Mouse (Mus musculus) myocyte (in vitro differentiated cells): ENCODE data around the gene Il25.
A peak's percentile ranks its signal among the peaks of the same experiment; 100 is the strongest.

Experiments
- E2F4 ChIP-seq: IDR thresholded peaks from one replicate; pipeline ENCODE4 v1.6.1; 2011; ENCODE audit warnings: mild to moderate bottlenecking, control low read depth, moderate library complexity; ENCODE audit not compliant: insufficient read depth
- MAX ChIP-seq: IDR thresholded peaks from one replicate; pipeline ENCODE4 v1.6.1; 2011; ENCODE audit warnings: low read depth, mild to moderate bottlenecking, control low read depth
- MYOD1 ChIP-seq, 3 experiments: IDR thresholded peaks; one replicate each; pipeline ENCODE4 v1.6.1; 2011; ENCODE audit warnings: control low read depth in 2 of 3, low read depth in 2 of 3, mild to moderate bottlenecking in 2 of 3, moderate library complexity in 1 of 3; ENCODE audit not compliant: insufficient read length in 2 of 3, control insufficient read depth in 1 of 3
- MYOG ChIP-seq, 3 experiments: IDR thresholded peaks; one replicate each; pipeline ENCODE4 v1.6.1; 2011; ENCODE audit warnings: control low read depth in 2 of 3, low read depth in 2 of 3, mild to moderate bottlenecking in 2 of 3; ENCODE audit not compliant: insufficient read length in 2 of 3, control insufficient read depth in 1 of 3, insufficient read depth in 1 of 3
- POLR2A ChIP-seq: IDR thresholded peaks from one replicate; pipeline ENCODE4 v1.6.1; 2011; ENCODE audit warnings: low read depth, mild to moderate bottlenecking, control low read depth, moderate library complexity; ENCODE audit not compliant: insufficient read length
- POLR2AphosphoS2 ChIP-seq: IDR thresholded peaks from one replicate; pipeline ENCODE4 v1.6.1; 2011; ENCODE audit warnings: low read depth, control low read depth; ENCODE audit not compliant: insufficient read length
- TCF12 ChIP-seq: IDR thresholded peaks from one replicate; pipeline ENCODE4 v1.6.1; 2011; ENCODE audit warnings: mild to moderate bottlenecking, control low read depth; ENCODE audit not compliant: poor library complexity, insufficient read depth, severe bottlenecking
- USF1 ChIP-seq: IDR thresholded peaks from one replicate; pipeline ENCODE4 v1.6.1; 2011; ENCODE audit warnings: low read depth, mild to moderate bottlenecking, control low read depth, moderate library complexity

DNA sequence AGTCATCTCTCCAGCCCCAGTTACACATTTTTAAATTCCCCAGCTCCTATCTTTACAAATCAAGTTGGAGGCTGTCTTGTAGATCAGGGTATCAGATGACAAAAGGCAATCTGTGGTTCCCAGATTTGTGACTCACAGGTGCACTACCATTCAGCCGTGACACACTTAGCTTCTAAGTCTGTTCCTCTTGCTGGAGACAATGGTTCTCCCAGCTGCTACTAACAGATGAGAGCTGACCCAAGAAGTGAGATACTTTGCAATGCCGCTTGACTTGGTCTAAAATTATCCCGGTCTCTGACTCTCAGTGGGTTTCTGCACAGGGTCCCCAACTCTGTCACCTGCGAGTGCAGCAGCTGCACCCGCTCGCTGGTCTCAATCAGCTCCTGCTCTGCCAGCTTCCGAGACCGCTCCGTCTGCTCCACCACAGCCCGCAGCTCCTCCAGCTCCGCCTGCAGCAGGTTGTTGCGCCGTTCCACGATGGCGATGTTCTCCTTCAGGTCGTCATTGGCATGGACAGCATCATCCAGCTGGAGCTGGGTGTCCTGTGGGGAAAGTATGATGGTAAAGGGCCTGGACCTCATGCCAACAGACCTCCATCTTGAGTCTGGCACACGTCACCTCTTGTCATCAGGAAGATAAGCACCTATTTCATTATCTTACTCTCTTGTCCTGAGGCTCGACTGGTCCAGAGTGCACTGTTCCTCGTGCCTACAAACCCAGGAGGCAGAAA is 13.6 kb downstream of the Il25 start:
- TF ChIP-seq POLR2A (no peak), MAX (no peak), POLR2AphosphoS2 (no peak), E2F4 (no peak), MYOG (IDR thresholded peaks at IDR 0.05; ENCODE audit: control insufficient read depth in 1 of 3, insufficient read depth in 1 of 3, insufficient read length in 2 of 3, low read depth in 2 of 3) (peak; percentile 51 to 63 (median 54)), MYOD1 (IDR thresholded peaks at IDR 0.05; ENCODE audit: control insufficient read depth in 1 of 3, insufficient read length in 2 of 3, low read depth in 2 of 3) (peak in 1 of 3 experiments; percentile 22), USF1 (no peak), TCF12 (no peak)
